Mouse (Mus musculus) T-cell, adult 2 months (primary cell): ENCODE results near the gene Serhl.

Experiments used
- DNase-seq: peaks from one replicate; pipeline ENCODE4 v3.0.0; 2022; ENCODE audit warnings: low spot score

Serhl gene

GRCm38 (mm10) chr15:83084022-83084640 is 5.2 kb upstream of the Serhl start:
- peak; percentile 52 for DNase-seq

DNA sequence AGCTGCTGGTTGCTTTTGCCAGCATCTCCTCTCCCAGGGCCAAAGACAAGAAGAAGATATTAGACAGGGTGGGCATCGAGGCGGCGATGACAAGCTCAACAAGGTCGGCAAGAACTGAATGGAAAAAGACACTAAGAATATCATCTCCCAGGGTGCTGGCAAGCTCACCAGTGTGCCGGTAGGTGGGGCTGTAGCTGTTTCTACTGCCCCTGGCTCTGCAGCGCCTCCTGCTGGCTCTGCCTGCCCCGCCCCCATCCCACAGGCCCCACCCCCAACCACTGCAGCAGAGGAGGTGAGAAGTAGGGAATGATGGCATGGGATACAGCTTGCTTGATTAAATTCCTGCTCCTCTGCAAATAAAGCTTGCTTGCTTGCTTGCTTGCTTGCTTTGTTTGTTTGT is 3.4 kb upstream of the Serhl start:
- peak; percentile 65 for DNase-seq

DNA sequence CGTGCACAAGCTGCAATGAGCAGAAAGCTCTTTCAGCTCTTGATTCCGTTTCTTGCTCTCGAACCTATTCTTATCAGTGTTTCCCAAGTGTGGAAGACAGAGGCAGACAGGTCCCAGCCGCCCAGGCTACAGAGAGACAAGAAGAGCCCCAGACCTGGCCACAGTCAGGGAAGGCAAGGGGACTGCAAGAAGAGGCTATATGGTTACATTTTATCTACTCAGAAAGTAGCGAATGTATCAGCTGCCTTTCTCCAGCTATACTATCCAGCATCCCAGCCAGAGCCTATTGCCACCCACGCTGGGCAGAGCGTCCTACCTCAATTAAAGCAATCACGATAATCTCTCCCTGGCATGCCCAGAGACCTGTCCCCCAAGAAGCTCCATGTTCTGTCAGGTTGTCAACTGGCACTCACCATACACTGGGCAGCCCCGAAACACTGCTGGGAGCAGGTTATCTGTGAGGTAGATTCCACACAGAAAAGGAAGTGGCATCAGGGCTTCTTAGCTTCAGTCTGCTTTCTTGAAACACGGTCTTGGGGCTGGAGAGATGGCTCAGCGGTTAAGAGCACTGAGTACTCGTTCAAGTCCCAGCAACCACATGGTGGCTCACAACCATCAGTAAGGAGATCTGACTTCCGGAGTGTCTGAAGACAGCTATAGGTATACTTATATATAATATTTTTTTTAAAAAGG is 2.5 kb upstream of the Serhl start:
- DNase-seq: no peak

DNA sequence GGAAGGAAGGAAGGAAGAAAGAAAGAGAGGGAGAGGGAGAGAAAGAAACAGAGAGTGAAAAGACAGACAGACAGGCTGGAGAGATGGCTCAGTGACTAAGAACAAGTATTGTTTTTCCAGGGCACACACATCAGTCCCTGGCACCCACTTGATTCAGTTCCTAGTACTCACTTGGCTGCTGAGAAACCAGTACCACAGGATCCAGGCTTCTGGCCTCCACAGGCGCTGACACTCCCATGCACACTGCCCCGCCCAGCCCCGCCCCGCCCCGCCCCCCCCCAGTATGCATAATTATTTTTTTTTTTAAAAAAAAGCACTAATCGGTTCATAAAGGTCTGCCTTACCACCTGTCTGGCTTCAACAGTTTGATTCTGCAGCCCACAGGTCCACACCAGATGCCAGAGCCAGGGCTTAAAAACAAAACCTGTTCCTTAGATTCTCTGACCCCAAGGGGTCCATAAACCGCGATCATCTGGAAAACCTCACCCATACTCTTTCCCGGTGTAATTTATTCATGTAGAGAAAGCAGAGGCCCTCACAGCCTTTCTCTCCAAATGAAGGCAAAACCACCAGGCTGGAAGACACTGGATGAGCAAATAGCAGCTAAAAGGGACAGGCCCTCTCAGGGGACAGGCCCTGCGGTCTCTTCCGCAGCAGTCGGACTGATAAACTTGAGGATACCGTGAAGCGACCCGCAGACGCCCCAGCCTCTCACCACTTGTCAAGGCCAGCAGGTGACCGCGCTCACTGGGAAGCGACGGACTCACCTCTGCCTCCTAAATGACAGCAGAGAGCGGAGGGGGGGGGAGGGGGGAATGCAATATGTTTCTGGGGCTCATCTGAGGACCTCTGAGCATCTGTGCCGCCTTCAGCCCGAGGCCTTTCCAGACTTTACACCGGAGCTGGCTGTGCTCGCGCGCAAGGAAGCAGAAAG is 544 bp upstream of the Serhl start:
- DNase-seq: no peak

GRCm38 (mm10) chr15:83090874-83091273 is 1.6 kb downstream of the Serhl start:
- DNase-seq: no peak

DNA sequence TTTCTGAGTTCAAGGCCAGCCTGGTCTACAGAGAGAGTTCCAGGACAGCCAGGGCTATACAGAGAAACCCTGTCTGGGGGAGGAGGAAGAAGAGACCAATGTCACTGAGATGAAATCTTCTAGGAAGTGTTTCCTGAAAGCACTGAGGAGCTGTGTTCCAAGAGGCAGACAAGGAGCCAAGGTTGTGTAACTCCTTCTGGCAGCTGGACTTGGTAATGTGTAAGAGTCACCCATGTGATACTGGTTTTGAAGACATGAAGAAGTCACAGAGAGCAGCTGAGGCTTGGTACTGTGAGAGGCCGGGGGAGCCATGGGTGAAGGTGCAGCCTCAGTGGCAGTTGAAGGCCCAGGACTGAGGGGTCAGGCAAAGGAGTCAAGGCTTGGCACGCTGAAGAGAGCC is 4.4 kb downstream of the Serhl start:
- DNase-seq: no peak

- DNase-seq: no peak
Observed at GRCm38 (mm10) chr15:83095950-83096349, 6.6 kb downstream of the Serhl start.

DNA sequence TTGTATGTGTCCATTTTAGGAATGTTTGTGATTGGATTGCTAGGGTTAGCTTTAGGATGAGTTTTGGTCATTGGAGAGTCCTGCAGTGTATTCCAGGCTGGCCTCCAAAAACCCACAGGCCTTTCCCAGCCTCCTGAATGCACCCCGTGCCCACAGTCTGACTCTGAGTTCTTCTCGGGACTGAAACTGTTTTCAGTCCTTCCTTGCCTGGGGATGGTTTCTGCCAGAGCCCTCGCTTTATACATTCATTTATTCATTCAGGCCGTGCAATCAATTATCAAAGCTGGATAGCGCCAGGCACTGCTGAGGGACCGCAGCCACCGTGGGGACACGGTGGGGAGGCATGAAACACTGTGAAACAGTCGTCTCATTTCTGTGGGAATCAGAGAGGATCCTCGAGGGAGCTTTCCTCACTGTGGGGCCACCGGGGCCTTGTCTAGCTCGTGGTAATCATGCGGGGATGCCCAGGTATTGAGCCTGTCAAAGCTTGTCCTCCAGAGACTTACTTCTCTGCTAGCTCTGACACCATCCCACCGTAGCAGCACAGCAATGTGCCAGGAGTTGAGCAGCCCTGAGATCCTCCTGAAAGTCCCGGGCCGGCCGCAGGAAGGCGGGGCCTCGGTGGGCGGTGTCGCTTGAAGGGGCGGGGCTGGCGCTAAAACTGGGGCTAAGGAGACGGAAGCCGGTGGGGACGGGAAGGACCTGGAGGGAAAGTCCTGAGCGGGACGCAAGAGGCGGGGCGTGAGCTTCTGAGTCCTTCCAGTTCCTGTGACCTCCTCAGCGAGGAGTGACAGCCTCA is 10.4 kb downstream of the Serhl start:
- peak; percentile 92 for DNase-seq

- no peak for DNase-seq
Observed at GRCm38 (mm10) chr15:83100332-83100662, 11.0 kb downstream of the Serhl start.

DNA sequence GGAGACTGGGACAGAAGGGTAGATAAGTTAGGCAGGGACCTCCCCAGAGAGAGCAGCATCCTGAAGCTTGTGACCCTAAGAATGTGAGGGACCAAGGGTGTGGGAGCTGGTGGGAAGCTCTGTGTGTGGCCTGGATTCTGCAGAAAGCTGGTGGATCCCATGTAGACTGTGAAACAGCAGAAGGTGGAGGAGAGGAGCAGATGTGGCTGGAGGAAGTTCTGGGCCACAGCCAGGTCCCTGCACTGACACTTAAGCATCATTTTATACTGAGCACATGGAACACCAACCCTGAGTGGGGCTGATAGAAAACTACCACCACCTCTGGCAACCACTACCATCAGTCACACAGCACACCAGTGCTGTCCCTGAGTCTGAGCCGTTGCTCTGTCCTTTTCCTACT is 13.8 kb downstream of the Serhl start:
- no peak for DNase-seq

DNA sequence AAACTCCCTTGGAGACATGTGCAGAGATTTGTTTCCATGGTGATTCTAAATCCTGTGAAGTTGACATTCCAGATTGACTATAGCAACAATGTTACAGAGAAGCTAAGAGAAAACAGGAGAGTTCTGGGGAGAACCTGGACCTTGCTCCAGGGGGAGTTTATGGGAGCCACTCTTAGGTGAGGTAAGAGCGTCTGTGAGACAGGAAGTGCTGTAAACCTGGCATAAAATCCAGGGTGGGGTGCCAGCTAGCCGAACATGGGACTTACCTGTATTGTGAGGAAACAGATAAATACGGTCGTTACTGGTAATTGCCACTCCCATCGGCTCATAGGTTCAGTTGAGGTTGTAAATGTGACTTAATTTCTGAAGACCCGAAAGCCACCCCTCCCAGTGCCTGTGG is 17.1 kb downstream of the Serhl start:
- no peak for DNase-seq

- DNase-seq: no peak
Observed at GRCm38 (mm10) chr15:83107814-83108213, 18.5 kb downstream of the Serhl start.

DNA sequence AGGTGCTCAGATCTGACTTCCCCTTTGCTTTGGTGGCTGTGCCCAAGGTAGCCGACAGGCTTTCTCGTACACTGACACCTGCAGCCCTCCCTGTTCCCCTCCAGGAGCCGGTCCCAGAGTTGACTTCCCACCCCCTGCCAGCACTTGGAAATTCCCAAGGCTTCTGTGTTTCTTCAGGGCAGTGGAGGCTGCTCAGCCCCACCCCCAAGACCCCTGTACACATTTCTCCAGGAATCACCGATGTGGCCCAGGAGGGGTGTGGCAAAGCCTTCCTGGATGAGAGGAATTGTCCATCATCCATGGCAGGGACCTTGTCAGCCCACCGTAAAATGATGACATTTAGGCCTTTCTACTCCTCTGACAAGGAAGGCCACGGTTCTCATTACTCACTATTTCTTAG is 22.0 kb downstream of the Serhl start:
- DNase-seq: no peak

GRCm38 (mm10) chr15:83111874-83112273 is 22.6 kb downstream of the Serhl start:
- DNase-seq: no peak

- peak; percentile 54 for DNase-seq
Observed at GRCm38 (mm10) chr15:83112898-83113297, 23.6 kb downstream of the Serhl start.

DNA sequence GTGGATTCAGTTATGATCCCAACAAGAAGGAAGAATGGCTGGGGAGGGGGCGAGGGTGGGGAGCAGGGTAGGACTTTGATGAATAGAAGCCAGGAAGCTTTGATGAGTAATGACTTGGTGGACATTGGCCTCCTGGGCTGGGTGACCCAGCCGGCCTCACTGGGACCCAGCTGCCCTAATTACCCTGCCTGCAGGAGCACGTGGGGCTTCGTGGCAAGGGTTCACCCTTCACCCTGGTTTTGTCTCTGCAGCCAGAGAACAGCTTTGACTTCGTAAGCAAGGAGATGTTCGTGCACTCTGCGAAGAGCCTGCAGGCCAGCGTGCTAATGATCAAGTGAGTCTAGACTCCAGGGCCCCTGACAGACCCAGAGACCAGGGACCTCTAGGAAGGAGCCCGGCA is 24.8 kb downstream of the Serhl start:
- no peak for DNase-seq

- DNase-seq: no peak
Observed at GRCm38 (mm10) chr15:83115071-83115470, 25.8 kb downstream of the Serhl start.

DNA sequence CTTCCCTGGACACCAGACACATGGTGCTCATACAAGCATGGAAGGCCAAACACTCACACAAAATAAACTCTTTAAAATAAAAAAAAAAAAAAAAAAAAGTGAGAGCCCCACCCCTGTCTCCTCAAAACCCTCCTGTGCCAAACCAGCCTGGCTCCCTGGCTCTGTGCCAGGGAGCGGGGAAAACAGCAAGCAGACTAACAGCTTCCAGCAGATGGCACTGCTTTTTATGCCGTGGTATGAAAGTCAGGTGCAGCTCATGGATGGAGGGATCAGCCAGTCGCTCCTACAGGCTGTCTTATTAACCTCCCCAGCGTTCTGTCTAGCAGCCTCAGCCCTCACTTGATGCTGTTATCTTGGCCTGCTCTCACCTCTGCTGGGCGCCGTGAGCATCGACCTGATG is 29.1 kb downstream of the Serhl start:
- DNase-seq: no peak

- peak; percentile 66 for DNase-seq
Observed at GRCm38 (mm10) chr15:83121709-83122565, 32.6 kb downstream of the Serhl start.

DNA sequence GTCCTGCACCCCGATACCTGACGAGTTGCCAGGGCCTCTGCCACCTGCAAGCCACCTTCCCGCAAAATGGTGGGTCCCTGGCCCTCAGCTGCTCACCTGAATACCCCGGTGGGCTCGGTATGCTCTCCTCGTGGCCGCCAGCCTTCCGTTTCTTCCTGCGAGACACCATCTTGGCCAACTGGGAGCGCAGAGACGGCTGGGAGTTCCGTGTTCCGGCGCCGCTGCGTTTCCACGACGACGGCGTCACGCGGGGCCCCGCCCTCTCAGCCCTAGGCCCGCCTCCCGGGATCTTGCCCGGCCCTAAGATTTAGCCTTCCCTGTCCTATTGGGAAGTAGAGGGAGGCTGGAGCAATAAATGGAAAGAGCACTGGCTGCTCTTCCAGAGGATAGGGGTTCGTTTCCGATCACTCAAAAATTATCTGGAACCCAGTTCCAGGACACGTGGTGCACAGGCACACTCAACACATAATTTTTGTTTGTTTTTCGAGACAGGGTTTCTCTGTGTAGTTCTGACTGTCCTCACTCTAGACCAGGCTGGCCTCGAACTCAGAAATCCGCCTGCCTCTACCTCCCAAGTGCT is 33.4 kb downstream of the Serhl start, which contains the start of gene Rrp7a:
Gene Rrp7a (minus strand): TSS at position 236 of the 580 bp plus-strand sequence.
- DNase-seq: peak; percentile 82

GRCm38 (mm10) chr15:83124625-83125024 is 35.3 kb downstream of the Serhl start:
- no peak for DNase-seq
